Mouse (Mus musculus) heart, embryonic 14.5 days (tissue): Measurements from ENCODE around the gene Ube2u. TPM values are rescaled to one million over a fixed set of nuclear protein-coding genes. Genes with fewer than 3 reads are reported as not detected.

Experiments used
- ATAC-seq: fragments of 200-750 bp; cut with Nextera tagmentation; 2 replicates; pipeline ENCODE4 v1.8.0; 2017; ENCODE audit warnings: low read depth, moderate TSS enrichment; ENCODE audit not compliant: insufficient number of reproducible peaks, insufficient read depth, low FRiP score
- H3K27ac ChIP-seq, 2 experiments: fragments of 200-500 bp in 1 of 2; fragments of 300-500 bp in 1 of 2; sonication (generic) in 1 of 2; replicated peaks in 1 of 2; 2 replicates each; pipeline ENCODE4 v1.5.1; 2012 to 2014; ENCODE audit warnings: low read depth in 2 of 2, low read length in 2 of 2, control low read depth in 1 of 2, mild to moderate bottlenecking in 1 of 2, mixed read lengths in 1 of 2; ENCODE audit not compliant: control insufficient read depth in 1 of 2, insufficient read depth in 1 of 2
- H3K27me3 ChIP-seq: fragments of 300-500 bp; sonication (generic); 2 replicates; pipeline ENCODE4 v1.6.1; 2014; ENCODE audit warnings: mild to moderate bottlenecking, low read length, control low read depth; ENCODE audit not compliant: control insufficient read depth, insufficient read depth
- H3K36me3 ChIP-seq: fragments of 300-500 bp; sonication (generic); 2 replicates; pipeline ENCODE4 v1.6.1; 2014; ENCODE audit warnings: mild to moderate bottlenecking, control low read depth, low read length, mixed read lengths; ENCODE audit not compliant: control insufficient read depth, insufficient read depth
- H3K4me1 ChIP-seq, 2 experiments: fragments of 200-500 bp in 1 of 2; fragments of 300-500 bp in 1 of 2; sonication (generic) in 1 of 2; 2 replicates each; pipeline ENCODE4 v1.6.1; 2012 to 2014; ENCODE audit warnings: low read length in 2 of 2, control low read depth in 1 of 2, mixed read lengths in 1 of 2; ENCODE audit not compliant: control insufficient read depth in 2 of 2, insufficient read depth in 2 of 2
- H3K4me2 ChIP-seq: fragments of 300-500 bp; sonication (generic); 2 replicates; pipeline ENCODE4 v1.6.1; 2014; ENCODE audit warnings: mild to moderate bottlenecking, low read length
- H3K4me3 ChIP-seq, 2 experiments: fragments of 200-500 bp in 1 of 2; fragments of 300-500 bp in 1 of 2; sonication (generic) in 1 of 2; 2 replicates each; pipeline ENCODE4 v1.5.1; 2012 to 2014; ENCODE audit warnings: low read length in 2 of 2, mild to moderate bottlenecking in 2 of 2, control low read depth in 1 of 2, low read depth in 1 of 2, moderate library complexity in 1 of 2; ENCODE audit not compliant: control insufficient read depth in 1 of 2, insufficient read depth in 1 of 2
- H3K9ac ChIP-seq: fragments of 300-500 bp; sonication (generic); 2 replicates; pipeline ENCODE4 v1.6.1; 2014; ENCODE audit warnings: mild to moderate bottlenecking, low read length
- H3K9me3 ChIP-seq: fragments of 300-500 bp; sonication (generic); 2 replicates; pipeline ENCODE4 v1.6.1; 2016; ENCODE audit warnings: low read length, control low read depth; ENCODE audit not compliant: control insufficient read depth
- WGBS: fragments of 180-500 bp; shearing (Covaris S2); extraction: QIAGEN DNeasy Blood & Tissue Kit; methylation state at CpG from one replicate; pipeline ENCODE4 v1.1.7; 2014; 5-methylcytosine and 5-hydroxymethylcytosine counted together
- polyA plus RNA-seq: library from polyadenylated mRNA; unstranded; fragments of >200 nt; fragmentation: Nextera tagmentation; extraction: Ambion mirVana; gene quantifications from 2 replicates; pipeline ENCODE4 v1.2.1, GENCODE M21; 2014

The Ube2u gene
- 0.14 TPM in 1 of 2 replicates, not detected in the other for polyA plus RNA-seq

DNA sequence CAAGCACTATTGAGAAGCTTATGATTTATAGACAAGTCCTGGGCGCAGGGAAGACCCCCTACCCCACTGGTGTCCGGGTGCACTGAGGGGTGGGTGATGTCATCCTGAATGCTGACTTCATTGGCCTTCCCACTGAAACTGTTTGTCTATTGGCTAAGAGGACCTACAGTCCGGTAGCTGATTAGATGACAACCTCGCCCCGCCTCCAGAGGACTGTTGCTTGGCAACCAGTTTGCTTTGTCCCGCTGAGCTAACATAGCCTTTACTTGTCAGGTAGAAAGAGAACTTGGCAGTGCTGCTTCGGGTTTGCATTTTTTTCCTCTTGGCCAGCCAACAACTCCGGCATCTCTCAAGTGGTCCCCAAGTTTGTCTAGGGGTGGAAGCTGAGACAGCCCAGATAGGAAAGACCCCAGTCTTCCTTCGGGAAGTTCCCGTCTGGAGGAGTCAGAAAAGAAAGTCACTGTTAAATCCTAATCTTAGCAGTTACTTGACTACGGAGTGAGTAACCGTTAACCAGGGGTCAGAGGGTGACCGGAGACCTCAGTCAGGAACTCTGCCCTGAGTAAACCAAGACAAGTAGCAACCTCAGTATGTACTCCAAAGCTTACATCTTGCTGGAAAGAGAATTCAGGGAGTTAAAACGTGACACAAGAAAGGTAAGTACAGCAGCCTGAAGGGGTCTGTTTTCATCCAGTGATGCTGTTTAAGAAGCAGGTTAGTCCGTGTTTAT lies at the start of gene Ube2u:
Ube2u (plus strand) TSS at position 258 of the 730 bp plus-strand sequence.
- H3K27me3 ChIP-seq: no peaks in the 10 kb centered on the region
- H3K4me3 ChIP-seq: peak within 1 kb of the TSS; percentile 25 to 30
- no peaks in the 10 kb centered on the region for H3K36me3 ChIP-seq
- no peak within 1 kb of the TSS for H3K27ac ChIP-seq
- WGBS: 28% methylated on average over 15 of the region's 15 CpGs
- H3K9ac ChIP-seq: no peak within 1 kb of the TSS
- no peak for ATAC-seq
- no peaks in the 10 kb centered on the region for H3K9me3 ChIP-seq
- peaks cover 2 to 4% of the 10 kb centered on the region in 2 experiments; a peak in 1 of 4 replicates for H3K4me1 ChIP-seq
- peak within 1 kb of the TSS; percentile 58 for H3K4me2 ChIP-seq

DNA sequence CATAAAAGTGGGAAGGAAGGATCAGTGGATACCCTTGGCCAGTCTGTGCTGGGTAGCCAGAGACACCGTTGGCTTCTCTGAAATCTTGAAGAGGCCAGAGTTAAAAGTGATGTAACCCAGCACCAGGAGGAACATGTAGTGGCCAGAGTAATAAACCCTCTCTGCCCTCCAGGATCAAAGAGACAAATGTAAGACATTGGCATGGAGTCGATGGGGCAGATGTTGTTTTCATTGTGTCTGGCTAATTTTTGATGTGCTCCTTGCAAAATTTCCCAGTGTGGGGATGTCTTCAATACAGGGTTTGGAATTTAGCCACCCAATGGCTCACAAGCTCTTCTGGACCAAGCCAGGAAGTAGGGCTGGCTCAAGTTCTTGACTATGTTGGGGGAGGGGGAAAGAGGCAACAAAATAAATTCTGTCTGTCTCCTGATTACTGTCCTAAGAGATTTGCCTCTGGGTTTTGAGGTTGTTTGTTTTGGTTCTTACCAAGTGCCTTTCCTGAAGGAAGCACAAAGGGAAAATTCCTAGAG lies 49.2 kb upstream of the Ube2u start:
- Histone ChIP-seq H3K9ac (no peak overlapping the region), H3K4me1 (no peaks in the 10 kb centered on the region; a peak in 1 of 4 replicates), H3K27me3 (no peaks in the 10 kb centered on the region), H3K36me3 (peaks cover 9% of the 10 kb centered on the region), H3K4me3 (no peak overlapping the region), H3K9me3 (no peaks in the 10 kb centered on the region), H3K27ac (no peak overlapping the region), H3K4me2 (no peak overlapping the region)
- WGBS: 89% methylated on average over 2 of the region's 2 CpGs
- ATAC-seq: no peak

DNA sequence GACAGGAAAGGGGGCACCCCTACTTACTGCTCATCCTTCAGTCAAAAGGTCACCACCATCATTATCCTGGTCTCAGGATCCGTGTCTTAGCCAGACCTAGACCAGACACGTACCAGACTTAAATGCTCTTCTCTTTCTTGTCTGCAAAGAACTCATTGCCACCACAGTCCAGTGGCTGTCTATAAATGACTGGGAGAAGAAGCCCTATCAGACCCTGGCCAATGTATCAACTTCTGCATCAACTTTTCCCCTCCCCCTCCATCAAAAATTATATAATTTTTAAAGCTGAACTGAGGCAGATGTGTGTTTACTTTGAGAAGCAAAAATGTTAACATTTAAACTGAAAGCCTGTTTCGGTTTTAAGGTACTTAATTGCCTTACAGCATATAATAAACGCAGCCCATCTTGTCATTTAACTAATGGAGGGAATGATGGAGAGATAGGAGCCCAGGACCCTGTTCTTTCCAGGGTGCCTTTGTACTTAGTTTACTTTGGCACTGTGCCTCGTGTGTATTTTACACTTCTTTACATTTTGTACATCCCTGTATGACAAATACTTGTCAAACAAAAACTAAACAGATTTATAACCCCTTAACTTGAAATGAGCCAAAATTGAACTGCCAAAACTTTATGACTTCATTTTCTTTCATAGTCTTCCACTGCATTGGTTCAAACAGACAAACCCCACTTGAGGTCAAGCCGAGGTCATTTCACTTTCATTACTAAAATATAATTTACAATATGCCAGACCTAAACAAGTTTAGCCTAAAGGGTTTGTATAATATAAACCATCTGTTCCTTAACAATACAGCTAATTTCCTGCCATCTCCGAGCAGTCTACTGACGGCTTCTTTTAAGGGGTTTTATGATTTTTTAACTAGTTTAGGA lies 43.1 kb upstream of the Ube2u start:
- ATAC-seq: no peak

DNA sequence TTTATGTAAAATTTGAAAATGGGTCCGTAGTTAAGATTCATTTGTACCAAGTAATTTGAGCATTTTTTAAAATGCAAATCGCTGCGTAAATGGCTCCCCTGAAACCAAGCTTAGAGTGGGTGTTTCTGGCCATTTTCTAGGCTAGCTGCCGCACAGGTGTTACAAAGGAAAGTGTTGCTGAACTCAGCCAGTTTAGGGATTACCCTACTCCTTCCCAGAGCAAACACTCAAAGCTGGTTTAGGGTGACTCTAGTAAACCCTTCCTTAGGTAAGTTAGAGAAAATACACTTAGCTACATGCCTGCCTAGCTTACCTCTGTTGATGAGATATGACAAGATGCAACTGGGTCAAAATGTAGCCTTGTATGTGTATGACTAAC lies 42.5 kb upstream of the Ube2u start:
- no peak for ATAC-seq
- peaks cover 3% of the 10 kb centered on the region for H3K36me3 ChIP-seq
- H3K4me1 ChIP-seq: no peaks in the 10 kb centered on the region
- no peak overlapping the region for H3K9ac ChIP-seq
- no peak overlapping the region for H3K4me3 ChIP-seq
- no peak overlapping the region for H3K27ac ChIP-seq
- no peaks in the 10 kb centered on the region for H3K27me3 ChIP-seq
- no peaks in the 10 kb centered on the region for H3K9me3 ChIP-seq
- 87% methylated on average over 4 of the region's 4 CpGs for WGBS
- no peak overlapping the region for H3K4me2 ChIP-seq

More for the DNA sequence above, 43.1 kb upstream of the Ube2u start:
- 76% methylated on average over 8 of the region's 8 CpGs for WGBS
- Histone ChIP-seq H3K4me2 (no peak overlapping the region), H3K9me3 (no peaks in the 10 kb centered on the region), H3K4me1 (no peaks in the 10 kb centered on the region), H3K27ac (no peak overlapping the region), H3K4me3 (no peak overlapping the region), H3K9ac (no peak overlapping the region), H3K27me3 (no peaks in the 10 kb centered on the region), H3K36me3 (no peaks in the 10 kb centered on the region)

DNA sequence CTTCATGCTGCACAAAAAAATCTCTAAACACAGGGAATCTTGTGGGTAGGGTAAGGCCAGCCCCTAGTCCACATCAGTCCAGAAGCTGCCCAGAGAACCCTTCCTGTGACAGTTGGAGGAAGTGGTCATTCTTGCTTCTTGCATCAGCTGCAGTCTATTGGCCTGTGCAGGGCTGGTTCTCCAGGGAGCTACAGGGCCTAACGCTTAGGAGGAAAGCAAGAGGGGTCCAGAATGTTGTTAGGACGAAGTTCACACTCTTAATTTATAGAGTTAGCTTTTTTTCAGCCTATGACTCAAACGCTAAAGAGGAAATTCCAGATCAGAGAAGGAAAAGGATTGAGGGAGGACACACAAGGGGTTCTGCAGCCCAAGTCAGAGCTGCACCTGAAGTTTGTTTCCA lies 31.8 kb upstream of the Ube2u start:
- Histone ChIP-seq H3K9ac (no peak overlapping the region), H3K4me2 (no peak overlapping the region), H3K27ac (no peak overlapping the region), H3K9me3 (no peaks in the 10 kb centered on the region), H3K4me1 (no peaks in the 10 kb centered on the region), H3K4me3 (no peak overlapping the region), H3K27me3 (no peaks in the 10 kb centered on the region), H3K36me3 (peaks cover 14% of the 10 kb centered on the region; the same call in 1 of the 2 replicates)
- no peak for ATAC-seq
- WGBS: 65% methylated on average over 3 of the region's 3 CpGs

DNA sequence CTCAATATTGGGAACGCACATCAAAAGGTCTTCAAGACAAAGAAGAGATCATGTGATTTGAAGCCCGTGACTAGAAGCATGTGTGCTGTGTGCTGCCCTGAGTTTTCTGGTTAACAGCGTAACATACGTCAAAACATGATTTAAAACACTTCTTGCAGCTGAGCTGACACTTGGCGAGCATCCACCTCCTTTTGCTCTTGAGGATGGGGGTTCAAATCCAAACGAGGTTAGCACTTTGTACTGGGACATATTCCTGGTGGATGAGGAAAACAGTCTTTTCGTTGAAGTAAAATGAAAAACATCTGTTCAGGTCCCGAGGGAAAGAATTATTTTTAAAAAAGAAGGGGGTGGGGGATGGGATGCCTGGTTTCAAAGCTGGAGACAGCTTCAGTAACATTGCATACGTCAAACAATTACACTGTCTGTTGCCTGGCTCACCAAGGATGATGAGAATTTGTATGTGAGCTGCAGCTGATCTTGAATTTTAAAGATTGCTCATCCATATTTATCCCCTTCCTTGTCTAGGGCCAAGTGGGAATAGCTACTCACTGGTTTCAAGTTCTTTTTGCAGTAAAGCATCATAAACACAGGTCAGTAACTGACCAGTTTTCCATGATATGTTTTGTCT lies 16.0 kb upstream of the Ube2u start:
- Histone ChIP-seq H3K4me3 (no peak overlapping the region), H3K27ac (no peak overlapping the region), H3K27me3 (no peaks in the 10 kb centered on the region), H3K9me3 (no peaks in the 10 kb centered on the region), H3K9ac (no peak overlapping the region), H3K4me1 (no peaks in the 10 kb centered on the region), H3K4me2 (no peak overlapping the region), H3K36me3 (no peaks in the 10 kb centered on the region)
- 62% methylated on average over 9 of the region's 9 CpGs for WGBS
- ATAC-seq: no peak

DNA sequence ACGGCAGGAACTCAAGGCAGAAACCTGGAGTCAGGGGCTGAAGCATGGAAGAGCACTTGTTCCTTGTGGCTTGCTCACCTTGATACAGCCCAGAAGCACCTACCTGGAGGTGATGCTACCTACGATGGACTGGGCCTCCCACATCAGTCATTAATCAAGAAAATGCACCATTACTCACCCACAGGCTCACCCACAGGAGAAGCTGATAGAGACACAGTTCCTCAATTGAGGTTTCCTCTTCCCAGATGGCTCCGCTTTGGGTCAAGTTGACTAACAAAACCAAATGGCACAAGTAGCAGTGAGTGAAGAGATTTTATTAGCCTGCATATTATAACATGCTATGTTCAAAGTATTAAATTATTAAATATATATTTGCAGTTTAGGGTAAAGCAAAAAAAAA lies 9.8 kb downstream of the Ube2u start:
- no peak for ATAC-seq
- no peaks in the 10 kb centered on the region for H3K27me3 ChIP-seq
- H3K4me3 ChIP-seq: no peak overlapping the region
- H3K27ac ChIP-seq: no peak overlapping the region
- WGBS: 92% methylated on average over 3 of the region's 3 CpGs
- H3K4me1 ChIP-seq: no peaks in the 10 kb centered on the region
- H3K36me3 ChIP-seq: no peaks in the 10 kb centered on the region
- no peak overlapping the region for H3K9ac ChIP-seq
- H3K4me2 ChIP-seq: no peak overlapping the region
- H3K9me3 ChIP-seq: no peaks in the 10 kb centered on the region
